Mouse (Mus musculus) heart, embryonic 14.5 days (tissue): ENCODE measurements around the gene Sec22c. TPM values are rescaled to one million over a fixed set of nuclear protein-coding genes. Genes with fewer than 3 reads are reported as not detected.
A peak's percentile ranks its signal among the peaks of the same experiment; 100 is the strongest.

Experiments
- ATAC-seq: fragments of 200-750 bp; cut with Nextera tagmentation; 2 replicates; pipeline ENCODE4 v1.8.0; 2017; ENCODE audit warnings: low read depth, moderate TSS enrichment; ENCODE audit not compliant: insufficient number of reproducible peaks, insufficient read depth, low FRiP score
- H3K27ac ChIP-seq, 2 experiments: fragments of 200-500 bp in 1 of 2; fragments of 300-500 bp in 1 of 2; sonication (generic) in 1 of 2; replicated peaks in 1 of 2; 2 replicates each; pipeline ENCODE4 v1.5.1; 2012 to 2014; ENCODE audit warnings: low read depth in 2 of 2, low read length in 2 of 2, control low read depth in 1 of 2, mild to moderate bottlenecking in 1 of 2, mixed read lengths in 1 of 2; ENCODE audit not compliant: control insufficient read depth in 1 of 2, insufficient read depth in 1 of 2
- H3K27me3 ChIP-seq: fragments of 300-500 bp; sonication (generic); 2 replicates; pipeline ENCODE4 v1.6.1; 2014; ENCODE audit warnings: mild to moderate bottlenecking, low read length, control low read depth; ENCODE audit not compliant: control insufficient read depth, insufficient read depth
- H3K36me3 ChIP-seq: fragments of 300-500 bp; sonication (generic); 2 replicates; pipeline ENCODE4 v1.6.1; 2014; ENCODE audit warnings: mild to moderate bottlenecking, control low read depth, low read length, mixed read lengths; ENCODE audit not compliant: control insufficient read depth, insufficient read depth
- H3K4me1 ChIP-seq, 2 experiments: fragments of 200-500 bp in 1 of 2; fragments of 300-500 bp in 1 of 2; sonication (generic) in 1 of 2; 2 replicates each; pipeline ENCODE4 v1.6.1; 2012 to 2014; ENCODE audit warnings: low read length in 2 of 2, control low read depth in 1 of 2, mixed read lengths in 1 of 2; ENCODE audit not compliant: control insufficient read depth in 2 of 2, insufficient read depth in 2 of 2
- H3K4me2 ChIP-seq: fragments of 300-500 bp; sonication (generic); 2 replicates; pipeline ENCODE4 v1.6.1; 2014; ENCODE audit warnings: mild to moderate bottlenecking, low read length
- H3K4me3 ChIP-seq, 2 experiments: fragments of 200-500 bp in 1 of 2; fragments of 300-500 bp in 1 of 2; sonication (generic) in 1 of 2; 2 replicates each; pipeline ENCODE4 v1.5.1; 2012 to 2014; ENCODE audit warnings: low read length in 2 of 2, mild to moderate bottlenecking in 2 of 2, control low read depth in 1 of 2, low read depth in 1 of 2, moderate library complexity in 1 of 2; ENCODE audit not compliant: control insufficient read depth in 1 of 2, insufficient read depth in 1 of 2
- H3K9ac ChIP-seq: fragments of 300-500 bp; sonication (generic); 2 replicates; pipeline ENCODE4 v1.6.1; 2014; ENCODE audit warnings: mild to moderate bottlenecking, low read length
- H3K9me3 ChIP-seq: fragments of 300-500 bp; sonication (generic); 2 replicates; pipeline ENCODE4 v1.6.1; 2016; ENCODE audit warnings: low read length, control low read depth; ENCODE audit not compliant: control insufficient read depth
- WGBS: fragments of 180-500 bp; shearing (Covaris S2); extraction: QIAGEN DNeasy Blood & Tissue Kit; methylation state at CpG from one replicate; pipeline ENCODE4 v1.1.7; 2014; 5-methylcytosine and 5-hydroxymethylcytosine counted together
- polyA plus RNA-seq: library from polyadenylated mRNA; unstranded; fragments of >200 nt; fragmentation: Nextera tagmentation; extraction: Ambion mirVana; gene quantifications from 2 replicates; pipeline ENCODE4 v1.2.1, GENCODE M21; 2014

Gene Sec22c
- polyA plus RNA-seq, 1 experiment from 2014 or later = 4.4 TPM

- H3K4me2 ChIP-seq = peak within 1 kb of the TSS; percentile 90
- peak within 1 kb of the TSS; percentile 49; the same call in 1 of the 2 replicates for H3K9ac ChIP-seq
- peak within 1 kb of the TSS; percentile 39 to 46 for H3K4me3 ChIP-seq
- no peak within 1 kb of the TSS for H3K27ac ChIP-seq
- peaks cover 58% of the 10 kb centered on the region for H3K27me3 ChIP-seq
- no peaks in the 10 kb centered on the region for H3K9me3 ChIP-seq
- whole genome bisulfite sequencing = under 1% methylated on average over 26 of the region's 26 CpGs
- 0 out of 2 replicates have a peak, but pooled peaks have one; percentile 34 for ATAC-seq
- peaks cover 0 to 10% of the 10 kb centered on the region in 2 experiments; a peak in 1 of 4 replicates for H3K4me1 ChIP-seq
- H3K36me3 ChIP-seq = no peaks in the 10 kb centered on the region
Measured at GRCm38 (mm10) chr9:121642001-121642400, 63.3 kb downstream of the Sec22c start, which contains the start of gene Lyzl4. Gene Lyzl4 (minus strand): TSS chr9:121642096.

GRCm38 (mm10) chr9:121641235-121641915 lies 63.9 kb downstream of the Sec22c start:
- ATAC-seq = no peak
- no peaks in the 10 kb centered on the region for H3K36me3 ChIP-seq
- H3K27ac ChIP-seq = no peak overlapping the region
- H3K4me1 ChIP-seq = peaks cover 0 to 10% of the 10 kb centered on the region in 2 experiments; a peak in 1 of 4 replicates
- WGBS = 11% methylated on average over 27 of the region's 27 CpGs
- H3K4me2 ChIP-seq = peak overlapping the region; percentile 90
- no peaks in the 10 kb centered on the region for H3K9me3 ChIP-seq
- H3K4me3 ChIP-seq = peak overlapping the region; percentile 9 to 46; a peak in 3 of 4 replicates
- peak overlapping the region; percentile 41; the same call in 1 of the 2 replicates for H3K9ac ChIP-seq
- peaks cover 62% of the 10 kb centered on the region for H3K27me3 ChIP-seq

GRCm38 (mm10) chr9:121639790-121640189 lies 65.5 kb downstream of the Sec22c start:
- Histone ChIP-seq H3K4me1 (peaks cover 0 to 10% of the 10 kb centered on the region in 2 experiments; a peak in 1 of 4 replicates), H3K27me3 (peaks cover 68% of the 10 kb centered on the region), H3K9ac (no peak overlapping the region), H3K9me3 (no peaks in the 10 kb centered on the region), H3K4me3 (no peak overlapping the region), H3K36me3 (no peaks in the 10 kb centered on the region), H3K4me2 (no peak overlapping the region), H3K27ac (no peak overlapping the region)
- WGBS = 51% methylated on average over 16 of the region's 16 CpGs
- no peak for ATAC-seq

DNA sequence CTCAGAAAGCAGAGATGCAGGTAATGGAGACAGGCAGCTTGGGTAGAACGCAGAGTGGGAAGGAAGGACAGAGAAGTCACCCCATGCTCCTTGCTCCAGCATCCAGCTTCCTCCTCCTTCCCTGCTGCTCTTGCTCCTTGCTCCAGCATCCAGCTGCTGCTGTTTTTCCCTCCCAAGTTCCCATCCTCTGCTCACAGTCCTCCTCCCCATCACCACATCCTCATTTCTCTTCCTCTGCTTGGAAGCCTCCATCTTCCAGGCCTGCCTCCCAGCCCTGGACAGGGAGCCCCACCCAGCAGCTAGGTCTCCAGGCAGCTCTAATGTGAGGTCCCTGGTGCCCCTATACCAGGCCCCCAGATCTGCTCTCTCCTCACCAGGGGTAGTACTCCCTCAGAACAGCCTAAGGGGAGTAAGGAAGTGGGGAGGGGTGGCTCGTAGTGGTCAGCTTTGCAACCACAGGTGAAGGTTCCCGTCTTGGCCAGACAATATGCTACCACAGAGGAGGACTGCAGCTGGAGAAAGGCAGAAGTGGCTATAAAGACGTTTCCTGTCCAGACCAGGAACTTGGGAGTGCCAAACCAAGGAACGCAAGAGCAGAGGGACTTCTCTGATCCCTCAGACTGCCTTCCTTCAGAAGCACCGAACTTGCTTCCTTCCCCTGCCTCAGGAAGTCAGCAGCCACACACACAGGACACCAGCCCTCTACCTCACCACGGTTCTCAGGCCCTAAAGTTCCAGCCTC lies 69.3 kb downstream of the Sec22c start:
- no peaks in the 10 kb centered on the region for H3K9me3 ChIP-seq
- H3K4me2 ChIP-seq = no peak overlapping the region
- peaks cover 6 to 8% of the 10 kb centered on the region in 2 experiments; a peak in 2 of 4 replicates for H3K4me1 ChIP-seq
- no peak overlapping the region for H3K27ac ChIP-seq
- no peaks in the 10 kb centered on the region for H3K36me3 ChIP-seq
- peaks cover 34% of the 10 kb centered on the region for H3K27me3 ChIP-seq
- no peak overlapping the region for H3K9ac ChIP-seq
- no peak overlapping the region for H3K4me3 ChIP-seq
- no peak for ATAC-seq
- WGBS = 51% methylated on average over 7 of the region's 7 CpGs

GRCm38 (mm10) chr9:121633306-121633705 lies 72.0 kb downstream of the Sec22c start:
- no peak overlapping the region for H3K27ac ChIP-seq
- 79% methylated on average over 6 of the region's 6 CpGs for WGBS
- no peaks in the 10 kb centered on the region for H3K9me3 ChIP-seq
- no peak overlapping the region for H3K9ac ChIP-seq
- H3K27me3 ChIP-seq = peaks cover 10% of the 10 kb centered on the region; the same call in 1 of the 2 replicates
- peaks cover 6 to 8% of the 10 kb centered on the region in 2 experiments; a peak in 2 of 4 replicates for H3K4me1 ChIP-seq
- ATAC-seq = no peak
- no peak overlapping the region for H3K4me2 ChIP-seq
- H3K4me3 ChIP-seq = no peak overlapping the region
- H3K36me3 ChIP-seq = no peaks in the 10 kb centered on the region

- H3K27ac ChIP-seq = no peak overlapping the region
- H3K9me3 ChIP-seq = no peaks in the 10 kb centered on the region
- no peak overlapping the region for H3K4me3 ChIP-seq
- H3K4me1 ChIP-seq = peaks cover 6 to 8% of the 10 kb centered on the region in 2 experiments; a peak in 2 of 4 replicates
- peaks cover 10% of the 10 kb centered on the region; the same call in 1 of the 2 replicates for H3K27me3 ChIP-seq
- no peak for ATAC-seq
- H3K9ac ChIP-seq = no peak overlapping the region
- no peaks in the 10 kb centered on the region for H3K36me3 ChIP-seq
- WGBS = 89% methylated on average over 10 of the region's 10 CpGs
- H3K4me2 ChIP-seq = no peak overlapping the region
Measured at GRCm38 (mm10) chr9:121632891-121633290, 72.4 kb downstream of the Sec22c start.

GRCm38 (mm10) chr9:121631946-121632345 lies 73.3 kb downstream of the Sec22c start:
- Histone ChIP-seq H3K4me3 (no peak overlapping the region), H3K36me3 (no peaks in the 10 kb centered on the region), H3K4me2 (no peak overlapping the region), H3K9ac (no peak overlapping the region), H3K27ac (no peak overlapping the region), H3K4me1 (peaks cover 6 to 8% of the 10 kb centered on the region in 2 experiments; a peak in 2 of 4 replicates), H3K27me3 (peaks cover 10% of the 10 kb centered on the region; the same call in 1 of the 2 replicates), H3K9me3 (no peaks in the 10 kb centered on the region)
- WGBS = 19% methylated on average over 4 of the region's 4 CpGs
- no peak for ATAC-seq
